Comparison of ENCODE assay signal across 22 mouse cellular contexts in genomic region chr17:29154247-29154646, GRCm38 (mm10). TPM values are rescaled to one million over a fixed set of nuclear protein-coding genes. Genes with fewer than 3 reads are reported as not detected.
DNase-seq lines count a peak whose midpoint lies in the region; ATAC-seq and TF ChIP-seq lines count a peak whose summit lies in the region.
"Had no signal": no experiment of that assay in that cellular context is flagged by ENCODE, and none has a peak within 500 bp of the region (broad histone marks: within the 10 kb centered on the region; RNA-seq: fewer than 3 reads in every experiment).

No protein-coding gene starts in this region.

- H3K36me3 ChIP-seq in kidney, adult 2 months (ENCODE audit: control insufficient read depth, insufficient read depth, low read length): no peaks in the 10 kb centered on the region
- H3K36me3 ChIP-seq in kidney, embryonic 15.5 days: no peaks in the 10 kb centered on the region
- H3K36me3 ChIP-seq in megakaryocyte, embryonic 14.5 days (replicated peaks; ENCODE audit: low read length): no peaks in the 10 kb centered on the region
- H3K36me3 ChIP-seq: embryonic facial prominence, embryonic 10.5 days; G1E; heart, embryonic 12.5 days; hindbrain, embryonic 10.5 days had no signal

- TF ChIP-seq CTCF in kidney, adult 2 months (conservative IDR thresholded peaks at IDR 0.05; ENCODE audit: insufficient read depth, insufficient read length, low read depth, low read length): no peak

- no peak overlapping the region for H3K27ac ChIP-seq in kidney, adult 2 months (ENCODE audit: insufficient read depth, low read depth, low read length)
- H3K27ac ChIP-seq in kidney, embryonic 15.5 days: no peak overlapping the region
- H3K27ac ChIP-seq: embryonic facial prominence, embryonic 10.5 days; forebrain, embryonic 13.5 days; gastrocnemius, adult 2 months; hindbrain, embryonic 14.5 days had no signal

- no peak overlapping the region for H3K9ac ChIP-seq in kidney, embryonic 15.5 days
- H3K9ac ChIP-seq: forebrain, embryonic 13.5 days; forebrain, postnatal 0 days; heart, embryonic 12.5 days; hindbrain, embryonic 14.5 days had no signal

- no peak overlapping the region for H3K4me3 ChIP-seq in kidney, adult 2 months (ENCODE audit: insufficient read depth, low read depth, low read length)
- H3K4me3 ChIP-seq in kidney, embryonic 15.5 days (replicated peaks): no peak overlapping the region
- peak overlapping the region; percentile 60 for H3K4me3 ChIP-seq in megakaryocyte, embryonic 14.5 days (replicated peaks)
- H3K4me3 ChIP-seq: embryonic facial prominence, embryonic 10.5 days; forebrain, embryonic 13.5 days; gastrocnemius, adult 2 months; heart, embryonic 12.5 days; hindbrain, embryonic 10.5 days had no signal

- no peak overlapping the region for H3K4me2 ChIP-seq in kidney, embryonic 15.5 days
- H3K4me2 ChIP-seq: forebrain, embryonic 13.5 days; heart, embryonic 12.5 days; hindbrain, embryonic 14.5 days had no signal

- ATAC-seq in kidney, embryonic 15.5 days (replicated peaks; ENCODE audit: low FRiP score): no peak
- no peak for ATAC-seq in megakaryocyte, adult 5-6 weeks (ENCODE audit: poor library complexity, severe bottlenecking)
- ATAC-seq: forebrain, embryonic 13.5 days; forebrain, postnatal 0 days had no signal

- no peaks in the 10 kb centered on the region for H3K4me1 ChIP-seq in kidney, adult 2 months (ENCODE audit: control insufficient read depth, insufficient read depth, low read length)
- peaks cover 12% of the 10 kb centered on the region; the same call in 1 of the 2 replicates for H3K4me1 ChIP-seq in kidney, embryonic 15.5 days
- peaks cover 61% of the 10 kb centered on the region for H3K4me1 ChIP-seq in megakaryocyte, embryonic 14.5 days

- DNase-seq in kidney, adult 2 months: peak; percentile 57
- peak; percentile 36 to 73 for DNase-seq in kidney, postnatal 36 days
- DNase-seq in kidney, postnatal 4 days: no peak
- peak; percentile 7 for DNase-seq in naive thymus-derived CD4-positive, alpha-beta T cell, adult 2 months (ENCODE audit: low read depth)
- no peak for DNase-seq in thymus, postnatal 14 days
- DNase-seq: adrenal gland, postnatal 14 days; cerebellum, adult 11-12 months; cerebellum, adult 9-11 months; cerebellum, postnatal 36 days; forebrain, postnatal 0 days; gastrocnemius, adult 2 months; gastrocnemius, postnatal 25 days had no signal

- no peaks in the 10 kb centered on the region for H3K9me3 ChIP-seq in kidney, embryonic 15.5 days (replicated peaks)
- H3K9me3 ChIP-seq in megakaryocyte, embryonic 14.5 days: no peaks in the 10 kb centered on the region
- H3K9me3 ChIP-seq: embryonic facial prominence, embryonic 10.5 days; forebrain, embryonic 13.5 days; G1E; heart, embryonic 12.5 days; hindbrain, embryonic 10.5 days had no signal

- no peaks in the 10 kb centered on the region for H3K27me3 ChIP-seq in kidney, adult 2 months (replicated peaks; ENCODE audit: control insufficient read depth, insufficient read depth, low read length)
- no peaks in the 10 kb centered on the region for H3K27me3 ChIP-seq in kidney, embryonic 15.5 days
- peaks cover 34% of the 10 kb centered on the region for H3K27me3 ChIP-seq in megakaryocyte, embryonic 14.5 days (replicated peaks)
- H3K27me3 ChIP-seq: CH12.LX; forebrain, embryonic 13.5 days; heart, embryonic 12.5 days had no signal

- no peak for TF ChIP-seq POLR2A in kidney, adult 2 months (IDR thresholded peaks at IDR 0.05; ENCODE audit: low read depth, low read length)

- 50% methylated on average over 13 of the region's 13 CpGs for WGBS in kidney, adult 2 months
- 75% methylated on average over 13 of the region's 13 CpGs for WGBS in kidney, embryonic 15.5 days

RNA-seq across cellular contexts. Expression of gene Rab44, which starts 40.3 kb away (rescaled TPM):
- polyA plus RNA-seq in kidney, adult 2 months (2012; rRNA removed): 0.16 and 0.34 TPM in 2 replicates
- 0.34 and 0.35 TPM in 2 replicates for polyA plus RNA-seq in kidney, embryonic 15.5 days (2015; fragmentation: Nextera tagmentation; extraction: Ambion mirVana)
- 3.4 and 22.3 TPM in 2 replicates for polyA plus RNA-seq in megakaryocyte, embryonic 14.5 days (2012; ENCODE audit: insufficient read depth, low replicate concordance)
- 52.2 and 62.4 TPM in 2 replicates for total RNA-seq in megakaryocyte, adult 5-6 weeks (2015)
- total RNA-seq in megakaryocyte, adult 5-6 weeks (2017): 104 and 105 TPM in 2 replicates
- total RNA-seq: forebrain, postnatal 0 days had no signal
- polyA plus RNA-seq: forebrain, embryonic 13.5 days; forebrain, postnatal 0 days; hindbrain, embryonic 10.5 days; hindbrain, embryonic 14.5 days had no signal

Comparison
In these comparisons a context has a peak if more than half of its experiments do, and no peak if none do; other contexts are left out.
1. DNase-seq: peak in kidney, adult 2 months (single experiment), kidney, postnatal 36 days (2 of 2) and naive thymus-derived CD4-positive, alpha-beta T cell, adult 2 months (single experiment); none in kidney, postnatal 4 days (0 of 2) and thymus, postnatal 14 days (single experiment).